In the genomic region with DNA sequence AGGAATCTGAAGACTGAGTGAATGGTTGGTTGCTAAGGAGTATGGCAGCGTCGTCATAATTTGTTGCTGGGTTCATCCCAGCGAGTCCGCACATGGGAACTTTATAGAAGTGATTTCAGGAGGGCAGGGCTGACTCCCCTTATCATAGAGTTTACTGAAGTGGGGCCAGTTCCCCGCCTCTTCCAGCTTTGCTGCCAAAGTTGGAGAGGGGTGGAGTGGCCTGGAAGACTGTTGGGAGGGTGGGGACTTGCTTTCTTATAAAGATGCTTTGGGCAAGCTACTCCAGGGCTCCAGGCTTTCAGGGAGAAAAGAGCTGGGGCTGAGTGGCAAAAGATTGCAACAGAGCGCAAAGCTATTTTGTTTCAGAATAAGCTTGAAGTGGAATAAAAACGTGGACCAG, we compare ENCODE assay signal across 9 mouse cellular contexts. TPM values are rescaled to one million over a fixed set of nuclear protein-coding genes. Genes with fewer than 3 reads are reported as not detected.
DNase-seq lines count a peak whose midpoint lies in the region; ATAC-seq and TF ChIP-seq lines count a peak whose summit lies in the region.
"Had no signal": no experiment of that assay in that cellular context is flagged by ENCODE, and none has a peak within 500 bp of the region (broad histone marks: within the 10 kb centered on the region; RNA-seq: fewer than 3 reads in every experiment).

No protein-coding gene starts in this region.

- no peaks in the 10 kb centered on the region for H3K9me3 ChIP-seq in forebrain, embryonic 10.5 days
- no peaks in the 10 kb centered on the region for H3K9me3 ChIP-seq in forebrain, embryonic 11.5 days (ENCODE audit: control insufficient read depth, low read length)
- no peaks in the 10 kb centered on the region for H3K9me3 ChIP-seq in intestine, embryonic 14.5 days (ENCODE audit: control insufficient read depth, low read length)
- no peaks in the 10 kb centered on the region for H3K9me3 ChIP-seq in lung, embryonic 14.5 days (ENCODE audit: low read depth, low read length)
- H3K9me3 ChIP-seq: megakaryocyte, embryonic 14.5 days had no signal

- H3K4me3 ChIP-seq in forebrain, embryonic 10.5 days, result peak overlapping the region; percentile 72
- no peak overlapping the region for H3K4me3 ChIP-seq in forebrain, embryonic 11.5 days (ENCODE audit: low read depth, low read length)
- H3K4me3 ChIP-seq in intestine, embryonic 14.5 days (ENCODE audit: low read depth, low read length), result no peak overlapping the region
- H3K4me3 ChIP-seq in lung, embryonic 14.5 days (ENCODE audit: low read depth, low read length), result peak overlapping the region; percentile 52
- H3K4me3 ChIP-seq: megakaryocyte, embryonic 14.5 days had no signal

- H3K9ac ChIP-seq in forebrain, embryonic 11.5 days (ENCODE audit: low read length), result no peak overlapping the region
- no peak overlapping the region for H3K9ac ChIP-seq in intestine, embryonic 14.5 days (ENCODE audit: low read length)
- peak overlapping the region; percentile 54; the same call in 1 of the 2 replicates for H3K9ac ChIP-seq in lung, embryonic 14.5 days

- no peak overlapping the region for H3K27ac ChIP-seq in forebrain, embryonic 10.5 days
- H3K27ac ChIP-seq in forebrain, embryonic 11.5 days (ENCODE audit: low read depth, low read length), result no peak overlapping the region
- no peak overlapping the region for H3K27ac ChIP-seq in intestine, embryonic 14.5 days (ENCODE audit: low read depth)
- H3K27ac ChIP-seq in lung, embryonic 14.5 days (ENCODE audit: low read depth), result peak overlapping the region; percentile 63; the same call in 1 of the 2 replicates

- H3K4me2 ChIP-seq in forebrain, embryonic 11.5 days (ENCODE audit: low read depth, low read length, severe bottlenecking), result no peak overlapping the region
- peak overlapping the region; percentile 100 for H3K4me2 ChIP-seq in intestine, embryonic 14.5 days (ENCODE audit: low read length)
- H3K4me2 ChIP-seq in lung, embryonic 14.5 days, result peak overlapping the region; percentile 97

- no peaks in the 10 kb centered on the region for H3K36me3 ChIP-seq in forebrain, embryonic 10.5 days (replicated peaks)
- no peaks in the 10 kb centered on the region for H3K36me3 ChIP-seq in forebrain, embryonic 11.5 days (ENCODE audit: control insufficient read depth, insufficient read depth, low read length)
- H3K36me3 ChIP-seq in intestine, embryonic 14.5 days (ENCODE audit: control insufficient read depth, insufficient read depth, low read length), result no peaks in the 10 kb centered on the region
- H3K36me3 ChIP-seq in lung, embryonic 14.5 days (ENCODE audit: insufficient read depth), result no peaks in the 10 kb centered on the region

- no peak for DNase-seq in forebrain, embryonic 10.5 days (ENCODE audit: extremely low spot score, low spot score)
- DNase-seq in forebrain, embryonic 11.5 days (ENCODE audit: low spot score), result no peak
- peak; percentile 94 for DNase-seq in heart, adult 11 months
- peak; percentile 62 for DNase-seq in intestine, embryonic 14.5 days (ENCODE audit: low spot score)
- DNase-seq in lung, embryonic 14.5 days, result peak; percentile 91
- DNase-seq in skeletal muscle tissue, adult 2 months (ENCODE audit: low read depth, low spot score), result peak; percentile 6
- no peak for DNase-seq in spleen, adult 18-20 months
- no peak for DNase-seq in right cerebral cortex, postnatal 36 days (ENCODE audit: low spot score in 2 of 2)

- peaks cover 19% of the 10 kb centered on the region for H3K4me1 ChIP-seq in forebrain, embryonic 10.5 days
- H3K4me1 ChIP-seq in forebrain, embryonic 11.5 days (replicated peaks; ENCODE audit: control insufficient read depth, insufficient read depth, low read length), result peaks cover 5% of the 10 kb centered on the region; the same call in 1 of the 2 replicates
- H3K4me1 ChIP-seq in intestine, embryonic 14.5 days (replicated peaks; ENCODE audit: control insufficient read depth, insufficient read depth, low read length), result peaks cover 7% of the 10 kb centered on the region; the same call in 1 of the 2 replicates
- H3K4me1 ChIP-seq in lung, embryonic 14.5 days (ENCODE audit: insufficient read depth), result 0 out of 2 replicates have a peak, but pooled peaks cover 5% of the 10 kb centered on the region

- 51% methylated on average over 7 of the region's 7 CpGs for WGBS in forebrain, embryonic 10.5 days
- WGBS in forebrain, embryonic 11.5 days, result 49% methylated on average over 7 of the region's 7 CpGs
- 39% methylated on average over 7 of the region's 7 CpGs for WGBS in intestine, embryonic 14.5 days
- WGBS in lung, embryonic 14.5 days, result 11% methylated on average over 7 of the region's 7 CpGs

- no peak for ATAC-seq in forebrain, embryonic 11.5 days (replicated peaks; ENCODE audit: low FRiP score)
- ATAC-seq in intestine, embryonic 14.5 days (replicated peaks; ENCODE audit: low FRiP score, low TSS enrichment, low read depth), result no peak
- peak; percentile 76 for ATAC-seq in lung, embryonic 14.5 days (ENCODE audit: insufficient read depth)

- peaks cover 54% of the 10 kb centered on the region for H3K27me3 ChIP-seq in forebrain, embryonic 10.5 days (ENCODE audit: poor library complexity, severe bottlenecking)
- peaks cover 8% of the 10 kb centered on the region for H3K27me3 ChIP-seq in forebrain, embryonic 11.5 days (ENCODE audit: control insufficient read depth, insufficient read depth, low read length)
- peaks cover 13% of the 10 kb centered on the region for H3K27me3 ChIP-seq in intestine, embryonic 14.5 days (replicated peaks; ENCODE audit: control insufficient read depth, insufficient read depth, low read length)
- H3K27me3 ChIP-seq in lung, embryonic 14.5 days (ENCODE audit: insufficient read depth, low read length), result peaks cover 5% of the 10 kb centered on the region; the same call in 1 of the 2 replicates

- TF ChIP-seq CTCF in lung, embryonic 14.5 days (IDR thresholded peaks at IDR 0.05; ENCODE audit: low read depth), result no peak

RNA-seq across cellular contexts. Expression of a gene that starts 0.7 kb away (rescaled TPM):
- 3.0 and 3.4 TPM in 2 replicates for polyA plus RNA-seq in forebrain, embryonic 10.5 days (2016; fragmentation: Nextera tagmentation; extraction: Ambion mirVana)
- polyA plus RNA-seq in forebrain, embryonic 11.5 days (2014; fragmentation: Nextera tagmentation; extraction: Ambion mirVana), result 8.1 and 11.3 TPM in 2 replicates
- polyA plus RNA-seq in intestine, embryonic 14.5 days (2014; fragmentation: Nextera tagmentation; extraction: Ambion mirVana), result 12.4 and 14.3 TPM in 2 replicates
- 14.2 and 15.0 TPM in 2 replicates for polyA plus RNA-seq in lung, embryonic 14.5 days (2014; fragmentation: Nextera tagmentation; extraction: Ambion mirVana)

Comparison
In these comparisons a context has a peak if more than half of its experiments do, and no peak if none do; other contexts are left out.
1. H3K4me3 ChIP-seq: peak in forebrain, embryonic 10.5 days (single experiment) and lung, embryonic 14.5 days (single experiment); none in forebrain, embryonic 11.5 days (single experiment) and intestine, embryonic 14.5 days (single experiment).
2. DNase-seq: peak in heart, adult 11 months (single experiment), intestine, embryonic 14.5 days (single experiment), lung, embryonic 14.5 days (single experiment) and skeletal muscle tissue, adult 2 months (single experiment); none in forebrain, embryonic 10.5 days (single experiment), forebrain, embryonic 11.5 days (single experiment), spleen, adult 18-20 months (0 of 2) and right cerebral cortex, postnatal 36 days (0 of 2).